Mouse (Mus musculus): ENCODE data around the gene Eln. TPM values are rescaled to one million over a fixed set of nuclear protein-coding genes. Genes with fewer than 3 reads are reported as not detected.

Gene Eln
- polyA plus RNA-seq, 1 experiment from 2014 or later = 1.3 TPM

GRCm38 (mm10) chr5:134740501-134741341, 6.4 kb downstream of the Eln start:
- Histone ChIP-seq H3K27ac (peak overlapping the region; percentile 17; the same call in 1 of the 2 replicates), H3K27me3 (ENCODE audit: poor library complexity, severe bottlenecking) (peaks cover 44% of the 10 kb centered on the region), H3K36me3 (replicated peaks) (no peaks in the 10 kb centered on the region), H3K4me1 (peaks cover 32% of the 10 kb centered on the region), H3K9me3 (no peaks in the 10 kb centered on the region), H3K4me3 (no peak overlapping the region)
- no peak for DNase-seq (ENCODE audit: extremely low spot score, low spot score)
- 67% methylated on average over 11 of the region's 11 CpGs for WGBS

- no peak overlapping the region for H3K4me3 ChIP-seq
- no peaks in the 10 kb centered on the region for H3K9me3 ChIP-seq
- DNase-seq (ENCODE audit: extremely low spot score, low spot score) = no peak
- no peak overlapping the region; the same call in 1 of the 2 replicates for H3K27ac ChIP-seq
- 66% methylated on average over 3 of the region's 3 CpGs for WGBS
- H3K4me1 ChIP-seq = peaks cover 32% of the 10 kb centered on the region
- peaks cover 36% of the 10 kb centered on the region for H3K27me3 ChIP-seq (ENCODE audit: poor library complexity, severe bottlenecking)
- no peaks in the 10 kb centered on the region for H3K36me3 ChIP-seq (replicated peaks)
These were observed 7.2 kb downstream of the Eln start for GRCm38 (mm10) chr5:134739951-134740350.

- 81% methylated on average over 2 of the region's 2 CpGs for WGBS
- no peak overlapping the region for H3K4me3 ChIP-seq
- H3K4me1 ChIP-seq = no peaks in the 10 kb centered on the region; the same call in 1 of the 2 replicates
- no peaks in the 10 kb centered on the region for H3K9me3 ChIP-seq
- H3K27me3 ChIP-seq (ENCODE audit: poor library complexity, severe bottlenecking) = no peaks in the 10 kb centered on the region
- no peak for DNase-seq (ENCODE audit: extremely low spot score, low spot score)
- no peaks in the 10 kb centered on the region for H3K36me3 ChIP-seq (replicated peaks)
- H3K27ac ChIP-seq = no peak overlapping the region
These were observed 12.2 kb downstream of the Eln start for GRCm38 (mm10) chr5:134734920-134735319.

GRCm38 (mm10) chr5:134734072-134734471, 13.1 kb downstream of the Eln start:
- Histone ChIP-seq H3K4me3 (no peak overlapping the region), H3K27me3 (ENCODE audit: poor library complexity, severe bottlenecking) (no peaks in the 10 kb centered on the region), H3K27ac (no peak overlapping the region), H3K4me1 (peaks cover 6% of the 10 kb centered on the region; the same call in 1 of the 2 replicates), H3K9me3 (no peaks in the 10 kb centered on the region), H3K36me3 (replicated peaks) (no peaks in the 10 kb centered on the region)
- 79% methylated on average over 5 of the region's 5 CpGs for WGBS
- DNase-seq (ENCODE audit: extremely low spot score, low spot score) = no peak

- Histone ChIP-seq H3K9me3 (no peaks in the 10 kb centered on the region), H3K27me3 (ENCODE audit: poor library complexity, severe bottlenecking) (no peaks in the 10 kb centered on the region), H3K36me3 (replicated peaks) (no peaks in the 10 kb centered on the region), H3K4me1 (peaks cover 12% of the 10 kb centered on the region; the same call in 1 of the 2 replicates), H3K27ac (no peak overlapping the region), H3K4me3 (no peak overlapping the region)
- DNase-seq (ENCODE audit: extremely low spot score, low spot score) = no peak
- whole genome bisulfite sequencing = 68% methylated on average over 4 of the region's 4 CpGs
These were observed 13.9 kb downstream of the Eln start for GRCm38 (mm10) chr5:134733241-134733640.

GRCm38 (mm10) chr5:134729124-134729523, 18.0 kb downstream of the Eln start:
- WGBS = 91% methylated on average over 12 of the region's 12 CpGs
- Histone ChIP-seq H3K4me3 (no peak overlapping the region), H3K9me3 (no peaks in the 10 kb centered on the region), H3K27ac (no peak overlapping the region), H3K27me3 (ENCODE audit: poor library complexity, severe bottlenecking) (no peaks in the 10 kb centered on the region), H3K4me1 (peaks cover 17% of the 10 kb centered on the region; the same call in 1 of the 2 replicates), H3K36me3 (replicated peaks) (no peaks in the 10 kb centered on the region)
- no peak for DNase-seq (ENCODE audit: extremely low spot score, low spot score)

- H3K27ac ChIP-seq = no peak overlapping the region
- 67% methylated on average over 3 of the region's 3 CpGs for WGBS
- peaks cover 17% of the 10 kb centered on the region; the same call in 1 of the 2 replicates for H3K4me1 ChIP-seq
- no peaks in the 10 kb centered on the region for H3K27me3 ChIP-seq (ENCODE audit: poor library complexity, severe bottlenecking)
- H3K9me3 ChIP-seq = no peaks in the 10 kb centered on the region
- no peaks in the 10 kb centered on the region for H3K36me3 ChIP-seq (replicated peaks)
- H3K4me3 ChIP-seq = no peak overlapping the region
- DNase-seq (ENCODE audit: extremely low spot score, low spot score) = no peak
These were observed 18.6 kb downstream of the Eln start for GRCm38 (mm10) chr5:134728535-134728934.

- Histone ChIP-seq H3K4me1 (peaks cover 17% of the 10 kb centered on the region; the same call in 1 of the 2 replicates), H3K4me3 (no peak overlapping the region), H3K9me3 (no peaks in the 10 kb centered on the region), H3K27me3 (ENCODE audit: poor library complexity, severe bottlenecking) (no peaks in the 10 kb centered on the region), H3K27ac (no peak overlapping the region), H3K36me3 (replicated peaks) (no peaks in the 10 kb centered on the region)
- DNase-seq (ENCODE audit: extremely low spot score, low spot score) = no peak
- 83% methylated on average over 8 of the region's 8 CpGs for WGBS
These were observed 20.0 kb downstream of the Eln start for GRCm38 (mm10) chr5:134727001-134727639.

GRCm38 (mm10) chr5:134725299-134725698, 21.8 kb downstream of the Eln start:
- no peaks in the 10 kb centered on the region for H3K9me3 ChIP-seq
- no peaks in the 10 kb centered on the region for H3K27me3 ChIP-seq (ENCODE audit: poor library complexity, severe bottlenecking)
- 61% methylated on average over 4 of the region's 4 CpGs for WGBS
- no peak overlapping the region for H3K27ac ChIP-seq
- no peaks in the 10 kb centered on the region for H3K36me3 ChIP-seq (replicated peaks)
- DNase-seq (ENCODE audit: extremely low spot score, low spot score) = no peak
- peaks cover 17% of the 10 kb centered on the region; the same call in 1 of the 2 replicates for H3K4me1 ChIP-seq
- H3K4me3 ChIP-seq = no peak overlapping the region

- no peak for DNase-seq (ENCODE audit: extremely low spot score, low spot score)
- 70% methylated on average over 4 of the region's 4 CpGs for WGBS
- no peaks in the 10 kb centered on the region for H3K4me1 ChIP-seq
- no peaks in the 10 kb centered on the region for H3K9me3 ChIP-seq
- no peaks in the 10 kb centered on the region for H3K36me3 ChIP-seq (replicated peaks)
- H3K27ac ChIP-seq = no peak overlapping the region
- no peak overlapping the region for H3K4me3 ChIP-seq
- no peaks in the 10 kb centered on the region for H3K27me3 ChIP-seq (ENCODE audit: poor library complexity, severe bottlenecking)
These were observed 27.1 kb downstream of the Eln start for GRCm38 (mm10) chr5:134720058-134720457.

GRCm38 (mm10) chr5:134711076-134711475, 36.0 kb downstream of the Eln start:
- H3K36me3 ChIP-seq (replicated peaks) = no peaks in the 10 kb centered on the region
- no peak overlapping the region for H3K27ac ChIP-seq
- H3K27me3 ChIP-seq (ENCODE audit: poor library complexity, severe bottlenecking) = no peaks in the 10 kb centered on the region
- H3K9me3 ChIP-seq = no peaks in the 10 kb centered on the region
- no peak overlapping the region for H3K4me3 ChIP-seq
- WGBS = 66% methylated on average over 7 of the region's 7 CpGs
- no peak for DNase-seq (ENCODE audit: extremely low spot score, low spot score)
- no peaks in the 10 kb centered on the region for H3K4me1 ChIP-seq

- Histone ChIP-seq H3K36me3 (replicated peaks) (no peaks in the 10 kb centered on the region), H3K27me3 (ENCODE audit: poor library complexity, severe bottlenecking) (no peaks in the 10 kb centered on the region), H3K4me3 (no peak overlapping the region), H3K4me1 (no peaks in the 10 kb centered on the region), H3K9me3 (no peaks in the 10 kb centered on the region), H3K27ac (no peak overlapping the region)
- DNase-seq (ENCODE audit: extremely low spot score, low spot score) = no peak
- WGBS = 74% methylated on average over 6 of the region's 6 CpGs
These were observed 37.8 kb downstream of the Eln start for GRCm38 (mm10) chr5:134709275-134709674.

- no peaks in the 10 kb centered on the region for H3K9me3 ChIP-seq
- DNase-seq (ENCODE audit: extremely low spot score, low spot score) = peak; percentile 80
- H3K36me3 ChIP-seq (replicated peaks) = no peaks in the 10 kb centered on the region
- H3K27me3 ChIP-seq (ENCODE audit: poor library complexity, severe bottlenecking) = no peaks in the 10 kb centered on the region
- no peak overlapping the region for H3K4me3 ChIP-seq
- H3K27ac ChIP-seq = no peak overlapping the region
- H3K4me1 ChIP-seq = no peaks in the 10 kb centered on the region
These were observed 43.0 kb downstream of the Eln start for GRCm38 (mm10) chr5:134704157-134704556.
